Mouse (Mus musculus) liver, embryonic 14.5 days (tissue): ENCODE results near the gene Mip.

Experiments
- CTCF ChIP-seq: IDR thresholded peaks from 2 replicates; pipeline ENCODE4 v1.5.1; 2016; ENCODE audit warnings: antibody characterized with exemption, low read depth, control low read depth
- EP300 ChIP-seq: IDR thresholded peaks from 2 replicates; pipeline ENCODE4 v1.6.1; 2016; ENCODE audit warnings: antibody characterized with exemption, low read depth

GRCm38 (mm10) chr10:128177316-128177715 is 48.3 kb upstream of the Mip start:
- TF ChIP-seq CTCF: no peak
- TF ChIP-seq EP300: no peak
